Mouse (Mus musculus) C2C12 (cell line): ENCODE measurements at regions not wholly inside any gene's neighbourhood (a gene's known extent, or its start where the extent isn't known, plus 50 kb on each side); places are given as distances from the start of the nearest gene placed in this dataset.
A peak's percentile ranks its signal among the peaks of the same experiment; 100 is the strongest.

Source experiments
- H3K27me3 ChIP-seq: one replicate; pipeline ENCODE4 v1.6.1; 2011; ENCODE audit not compliant: control insufficient read depth, insufficient read depth, insufficient read length
- H3K36me3 ChIP-seq: one replicate; pipeline ENCODE4 v1.6.1; 2011; ENCODE audit not compliant: control insufficient read depth, insufficient read depth
- H3K4me3 ChIP-seq: one replicate; pipeline ENCODE4 v1.5.1; 2011; ENCODE audit warnings: mild to moderate bottlenecking, control low read depth; ENCODE audit not compliant: poor library complexity, insufficient read depth, severe bottlenecking
- H3K79me2 ChIP-seq: one replicate; pipeline ENCODE4 v1.6.1; 2011; ENCODE audit not compliant: control insufficient read depth, insufficient read depth
- H3K79me3 ChIP-seq: one replicate; pipeline ENCODE4 v1.6.1; 2011; ENCODE audit warnings: low read depth, control low read depth
- H3ac ChIP-seq: one replicate; pipeline ENCODE3; 2011; ENCODE audit warnings: low read depth; ENCODE audit not compliant: control insufficient read depth, insufficient read length
- CEBPB ChIP-seq: IDR thresholded peaks from one replicate; pipeline ENCODE4 v1.6.1; 2011; ENCODE audit warnings: low read depth, mild to moderate bottlenecking, control low read depth, moderate library complexity
- CTCF ChIP-seq: IDR thresholded peaks from one replicate; pipeline ENCODE4 v1.5.1; 2011; ENCODE audit not compliant: control insufficient read depth, insufficient read depth, insufficient read length
- FOSL1 ChIP-seq: IDR thresholded peaks from one replicate; pipeline ENCODE4 v1.8.0; 2011; ENCODE audit warnings: mild to moderate bottlenecking, low read length; ENCODE audit not compliant: poor library complexity, insufficient read depth, severe bottlenecking
- MAX ChIP-seq: IDR thresholded peaks from one replicate; pipeline ENCODE4 v1.6.1; 2011; ENCODE audit warnings: mild to moderate bottlenecking, control low read depth
- MYOD1 ChIP-seq: IDR thresholded peaks from one replicate; pipeline ENCODE4 v1.6.1; 2011; ENCODE audit warnings: low read depth; ENCODE audit not compliant: control insufficient read depth, insufficient read length
- MYOG ChIP-seq: IDR thresholded peaks from one replicate; pipeline ENCODE4 v1.6.1; 2011; ENCODE audit not compliant: control insufficient read depth, insufficient read length; ENCODE audit errors: extremely low read depth
- USF1 ChIP-seq: IDR thresholded peaks from one replicate; pipeline ENCODE4 v1.6.1; 2011; ENCODE audit warnings: low read depth, mild to moderate bottlenecking, control low read depth, moderate library complexity

- H3K36me3 ChIP-seq: no peaks in the 10 kb centered on the region
- no peaks in the 10 kb centered on the region for H3K79me2 ChIP-seq
- H3ac ChIP-seq: no peak overlapping the region
- H3K79me3 ChIP-seq: no peaks in the 10 kb centered on the region
- no peaks in the 10 kb centered on the region for H3K27me3 ChIP-seq
- TF ChIP-seq MYOG: no peak
- TF ChIP-seq MAX: no peak
- no peak for TF ChIP-seq USF1
- TF ChIP-seq FOSL1: no peak
- TF ChIP-seq CEBPB: peak; percentile 55
- TF ChIP-seq CTCF: peak; percentile 74
- TF ChIP-seq MYOD1: no peak
- H3K4me3 ChIP-seq: no peak overlapping the region
These were observed 166.8 kb upstream of the Eif4g2 start for GRCm38 (mm10) chr7:111249606-111250005.

GRCm38 (mm10) chr7:111245488-111245887 is 162.7 kb upstream of the Eif4g2 start:
- H3K4me3 ChIP-seq: no peak overlapping the region
- no peaks in the 10 kb centered on the region for H3K79me3 ChIP-seq
- no peaks in the 10 kb centered on the region for H3K27me3 ChIP-seq
- no peaks in the 10 kb centered on the region for H3K36me3 ChIP-seq
- H3ac ChIP-seq: no peak overlapping the region
- TF ChIP-seq MYOD1: no peak
- TF ChIP-seq USF1: no peak
- no peak for TF ChIP-seq CEBPB
- TF ChIP-seq CTCF: no peak
- no peak for TF ChIP-seq MAX
- TF ChIP-seq MYOG: no peak
- no peak for TF ChIP-seq FOSL1
- H3K79me2 ChIP-seq: no peaks in the 10 kb centered on the region

- H3ac ChIP-seq: no peak overlapping the region
- no peaks in the 10 kb centered on the region for H3K79me2 ChIP-seq
These were observed 162.2 kb upstream of the Eif4g2 start for GRCm38 (mm10) chr7:111245067-111245466.

GRCm38 (mm10) chr7:111243831-111244230 is 161.0 kb upstream of the Eif4g2 start:
- Histone ChIP-seq H3K79me2 (no peaks in the 10 kb centered on the region), H3K27me3 (no peaks in the 10 kb centered on the region), H3K36me3 (no peaks in the 10 kb centered on the region), H3K4me3 (no peak overlapping the region), H3ac (no peak overlapping the region), H3K79me3 (no peaks in the 10 kb centered on the region)
- TF ChIP-seq MAX (no peak), CEBPB (no peak), MYOG (no peak), CTCF (no peak), FOSL1 (no peak), MYOD1 (no peak), USF1 (no peak)

More at GRCm38 (mm10) chr7:111245067-111245466, 162.2 kb upstream of the Eif4g2 start:
- Histone ChIP-seq H3K79me3 (no peaks in the 10 kb centered on the region), H3K27me3 (no peaks in the 10 kb centered on the region), H3K36me3 (no peaks in the 10 kb centered on the region), H3K4me3 (no peak overlapping the region)
- TF ChIP-seq MYOD1 (no peak), CEBPB (no peak), MYOG (no peak), USF1 (peak; percentile 38), CTCF (no peak)

GRCm38 (mm10) chr7:111242646-111243045 is 159.8 kb upstream of the Eif4g2 start:
- H3ac ChIP-seq: no peak overlapping the region
- no peaks in the 10 kb centered on the region for H3K27me3 ChIP-seq
- no peak for TF ChIP-seq CEBPB
- TF ChIP-seq FOSL1: no peak
- no peak for TF ChIP-seq MAX
- TF ChIP-seq USF1: no peak
- no peak for TF ChIP-seq CTCF
- no peak for TF ChIP-seq MYOG
- no peak for TF ChIP-seq MYOD1
- no peak overlapping the region for H3K4me3 ChIP-seq
- no peaks in the 10 kb centered on the region for H3K79me3 ChIP-seq
- H3K79me2 ChIP-seq: no peaks in the 10 kb centered on the region
- no peaks in the 10 kb centered on the region for H3K36me3 ChIP-seq

GRCm38 (mm10) chr7:111241538-111241937 is 158.7 kb upstream of the Eif4g2 start:
- Histone ChIP-seq H3K79me2 (no peaks in the 10 kb centered on the region), H3K79me3 (no peaks in the 10 kb centered on the region), H3K36me3 (no peaks in the 10 kb centered on the region), H3K4me3 (no peak overlapping the region), H3ac (no peak overlapping the region), H3K27me3 (no peaks in the 10 kb centered on the region)
- TF ChIP-seq MYOG: no peak
- TF ChIP-seq MAX: no peak
- no peak for TF ChIP-seq CTCF
- no peak for TF ChIP-seq MYOD1
- TF ChIP-seq USF1: no peak
- TF ChIP-seq FOSL1: no peak
- no peak for TF ChIP-seq CEBPB
